ENCODE assay signal across 8 mouse cellular contexts in genomic region chr4:75277467-75278196, GRCm38 (mm10). TPM values are rescaled to one million over a fixed set of nuclear protein-coding genes. Genes with fewer than 3 reads are reported as not detected.
DNase-seq lines count a peak whose midpoint lies in the region; ATAC-seq and TF ChIP-seq lines count a peak whose summit lies in the region.

No protein-coding gene starts in this region.

- no peak for TF ChIP-seq CTCF in ES-Bruce4 (IDR thresholded peaks at IDR 0.05; ENCODE audit: low read depth, low read length)

- H3K27ac ChIP-seq in heart, embryonic 13.5 days (replicated peaks) = no peak overlapping the region
- no peak overlapping the region for H3K27ac ChIP-seq in ES-Bruce4 (ENCODE audit: insufficient read depth, low read length)
- 0 out of 2 replicates have a peak overlapping the region, but pooled peaks have one; percentile 17 for H3K27ac ChIP-seq in embryonic facial prominence, embryonic 12.5 days
- H3K27ac ChIP-seq in intestine, embryonic 15.5 days = no peak overlapping the region
- H3K27ac ChIP-seq in neural tube, embryonic 13.5 days (replicated peaks) = 0 out of 2 replicates have a peak overlapping the region, but pooled peaks have one; percentile 59

- no peak for TF ChIP-seq EP300 in ES-Bruce4 (IDR thresholded peaks at IDR 0.05; ENCODE audit: insufficient read depth, low read depth, low read length)

- peak overlapping the region; percentile 82 for H3K4me2 ChIP-seq in heart, embryonic 13.5 days
- peak overlapping the region; percentile 72 for H3K4me2 ChIP-seq in embryonic facial prominence, embryonic 12.5 days (replicated peaks)
- H3K4me2 ChIP-seq in intestine, embryonic 15.5 days (replicated peaks) = peak overlapping the region; percentile 62
- peak overlapping the region; percentile 67 for H3K4me2 ChIP-seq in neural tube, embryonic 13.5 days

- ATAC-seq in heart, embryonic 13.5 days (ENCODE audit: extremely low read depth, insufficient number of reproducible peaks, low FRiP score, low TSS enrichment) = peak; percentile 68
- ATAC-seq in embryonic facial prominence, embryonic 12.5 days (ENCODE audit: insufficient number of reproducible peaks, insufficient read depth, low FRiP score, low TSS enrichment) = peak; percentile 79
- ATAC-seq in intestine, embryonic 15.5 days = peak; percentile 93
- peak; percentile 95 for ATAC-seq in neural tube, embryonic 13.5 days (ENCODE audit: low read depth)

- WGBS in heart, embryonic 13.5 days = 6% methylated on average over 30 of the region's 30 CpGs
- 9% methylated on average over 30 of the region's 30 CpGs for WGBS in embryonic facial prominence, embryonic 12.5 days
- 8% methylated on average over 30 of the region's 30 CpGs for WGBS in intestine, embryonic 15.5 days
- 10% methylated on average over 30 of the region's 30 CpGs for WGBS in neural tube, embryonic 13.5 days

- H3K27me3 ChIP-seq in heart, embryonic 13.5 days (replicated peaks) = no peaks in the 10 kb centered on the region
- no peaks in the 10 kb centered on the region for H3K27me3 ChIP-seq in ES-Bruce4 (ENCODE audit: control insufficient read depth, insufficient read depth, low read length, poor library complexity, severe bottlenecking)
- H3K27me3 ChIP-seq in embryonic facial prominence, embryonic 12.5 days = no peaks in the 10 kb centered on the region
- H3K27me3 ChIP-seq in intestine, embryonic 15.5 days (replicated peaks) = no peaks in the 10 kb centered on the region
- no peaks in the 10 kb centered on the region for H3K27me3 ChIP-seq in neural tube, embryonic 13.5 days

- peaks cover 4% of the 10 kb centered on the region for H3K4me1 ChIP-seq in heart, embryonic 13.5 days
- no peaks in the 10 kb centered on the region for H3K4me1 ChIP-seq in ES-Bruce4 (ENCODE audit: control insufficient read depth, insufficient read depth, low read length)
- no peaks in the 10 kb centered on the region for H3K4me1 ChIP-seq in embryonic facial prominence, embryonic 12.5 days
- no peaks in the 10 kb centered on the region for H3K4me1 ChIP-seq in intestine, embryonic 15.5 days (replicated peaks)
- H3K4me1 ChIP-seq in neural tube, embryonic 13.5 days (replicated peaks) = peaks cover 10% of the 10 kb centered on the region; the same call in 1 of the 2 replicates

- 0 out of 2 replicates have a peak, but pooled peaks cover under 1% of the 10 kb centered on the region for H3K9me3 ChIP-seq in heart, embryonic 13.5 days
- H3K9me3 ChIP-seq in ES-Bruce4 (replicated peaks; ENCODE audit: control insufficient read depth, insufficient read depth, low read length, poor library complexity, severe bottlenecking) = no peaks in the 10 kb centered on the region
- H3K9me3 ChIP-seq in embryonic facial prominence, embryonic 12.5 days = no peaks in the 10 kb centered on the region
- H3K9me3 ChIP-seq in intestine, embryonic 15.5 days = no peaks in the 10 kb centered on the region
- no peaks in the 10 kb centered on the region for H3K9me3 ChIP-seq in neural tube, embryonic 13.5 days

- peaks cover 35% of the 10 kb centered on the region for H3K36me3 ChIP-seq in heart, embryonic 13.5 days
- peaks cover 3% of the 10 kb centered on the region; the same call in 1 of the 2 replicates for H3K36me3 ChIP-seq in ES-Bruce4 (ENCODE audit: control insufficient read depth, insufficient read depth, low read length, poor library complexity, severe bottlenecking)
- peaks cover 13% of the 10 kb centered on the region for H3K36me3 ChIP-seq in embryonic facial prominence, embryonic 12.5 days
- no peaks in the 10 kb centered on the region for H3K36me3 ChIP-seq in intestine, embryonic 15.5 days
- H3K36me3 ChIP-seq in neural tube, embryonic 13.5 days = peaks cover 26% of the 10 kb centered on the region

- H3K4me3 ChIP-seq in heart, embryonic 13.5 days = peak overlapping the region; percentile 93
- peak overlapping the region; percentile 96 for H3K4me3 ChIP-seq in ES-Bruce4 (ENCODE audit: low read depth, low read length)
- peak overlapping the region; percentile 86 for H3K4me3 ChIP-seq in embryonic facial prominence, embryonic 12.5 days
- peak overlapping the region; percentile 75 for H3K4me3 ChIP-seq in intestine, embryonic 15.5 days (replicated peaks)
- peak overlapping the region; percentile 86 for H3K4me3 ChIP-seq in neural tube, embryonic 13.5 days

- peak overlapping the region; percentile 94 for H3K9ac ChIP-seq in heart, embryonic 13.5 days
- peak overlapping the region; percentile 94 for H3K9ac ChIP-seq in ES-Bruce4 (ENCODE audit: low read depth, poor library complexity, severe bottlenecking)
- H3K9ac ChIP-seq in embryonic facial prominence, embryonic 12.5 days = peak overlapping the region; percentile 80
- H3K9ac ChIP-seq in intestine, embryonic 15.5 days = peak overlapping the region; percentile 83
- H3K9ac ChIP-seq in neural tube, embryonic 13.5 days = peak overlapping the region; percentile 94

- no peak for DNase-seq in heart, adult 8-10 months (ENCODE audit: low spot score)
- DNase-seq in layer of hippocampus, postnatal 25 days (ENCODE audit: extremely low spot score in 1 of 2, low spot score in 1 of 2) = no peak
- no peak for DNase-seq in urinary bladder, postnatal 10 days (ENCODE audit: low spot score)

- no peak for TF ChIP-seq POLR2A in ES-Bruce4 (IDR thresholded peaks at IDR 0.05; ENCODE audit: insufficient read depth, low read length)

RNA-seq across cellular contexts. Expression of gene Dmac1, which starts 0.5 kb away (rescaled TPM):
- polyA plus RNA-seq in heart, embryonic 13.5 days (2015; fragmentation: Nextera tagmentation; extraction: Ambion mirVana) = 90.7 and 107 TPM in 2 replicates
- 10 to 100 TPM; 50.1 to 58.1 (median 54.9) TPM for total RNA-seq in heart, adult 8-10 months (2022)
- 48.2 and 62.3 TPM in 2 replicates for polyA plus RNA-seq in ES-Bruce4 (2011; ENCODE audit: insufficient read depth, insufficient read length, low read depth, missing spikeins)
- 132 and 138 TPM in 2 replicates for polyA plus RNA-seq in embryonic facial prominence, embryonic 12.5 days (2016; fragmentation: Nextera tagmentation; extraction: Ambion mirVana)
- polyA plus RNA-seq in intestine, embryonic 15.5 days (2015; fragmentation: Nextera tagmentation; extraction: Ambion mirVana) = 115 and 121 TPM in 2 replicates
- 92.3 and 110 TPM in 2 replicates for polyA plus RNA-seq in neural tube, embryonic 13.5 days (2015; fragmentation: Nextera tagmentation; extraction: Ambion mirVana)
- total RNA-seq in layer of hippocampus, postnatal 25 days (2021) = 10 to 100 TPM; 52.0 to 54.3 TPM

Comparison
In these comparisons a context has a peak if more than half of its experiments do, and no peak if none do; other contexts are left out.
1. H3K27ac ChIP-seq: peak in embryonic facial prominence, embryonic 12.5 days (single experiment) and neural tube, embryonic 13.5 days (single experiment); none in heart, embryonic 13.5 days (single experiment), ES-Bruce4 (single experiment) and intestine, embryonic 15.5 days (single experiment).
2. Peak in every context shown above with its lines, with median percentiles within 50 percentile points of each other: ATAC-seq, H3K4me2 ChIP-seq, H3K4me3 ChIP-seq and H3K9ac ChIP-seq.